Mouse (Mus musculus): ENCODE measurements around the gene Aqp3. TPM values are rescaled to one million over a fixed set of nuclear protein-coding genes. Genes with fewer than 3 reads are reported as not detected.

Aqp3 gene
- total RNA-seq, 2 experiments from 2014 or later, result not detected

- intact Hi-C loops (cut with DNase I), result no loop called here
- DNase-seq (ENCODE audit: extremely low spot score in 1 of 2, low spot score in 2 of 2), result no peak
- Histone ChIP-seq H3K4me3 (no peak overlapping the region), H3K27ac (no peak overlapping the region)
- TF ChIP-seq CTCF (IDR thresholded peaks at IDR 0.05), result no peak
These were observed 16.2 kb downstream of the Aqp3 start for GRCm38 (mm10) chr4:41081733-41082132.

- intact Hi-C loops (cut with DNase I), result no loop called here
These were observed 19.3 kb downstream of the Aqp3 start for GRCm38 (mm10) chr4:41078726-41079125.

GRCm38 (mm10) chr4:41074461-41074860 is 23.5 kb downstream of the Aqp3 start:
- DNase-seq (ENCODE audit: extremely low spot score in 1 of 2, low spot score in 2 of 2), result no peak
- no peak for TF ChIP-seq CTCF (IDR thresholded peaks at IDR 0.05)
- intact Hi-C loops (cut with DNase I), result no loop called here
- Histone ChIP-seq H3K27ac (no peak overlapping the region), H3K4me3 (no peak overlapping the region)

More at GRCm38 (mm10) chr4:41078726-41079125, 19.3 kb downstream of the Aqp3 start:
- Histone ChIP-seq H3K4me3 (no peak overlapping the region), H3K27ac (no peak overlapping the region)
- DNase-seq (ENCODE audit: extremely low spot score in 1 of 2, low spot score in 2 of 2), result no peak
- TF ChIP-seq CTCF (IDR thresholded peaks at IDR 0.05), result no peak

GRCm38 (mm10) chr4:41073008-41073817 is 24.8 kb downstream of the Aqp3 start:
- no peak for DNase-seq (ENCODE audit: extremely low spot score in 1 of 2, low spot score in 2 of 2)
- H3K27ac ChIP-seq, result no peak overlapping the region
- TF ChIP-seq CTCF (IDR thresholded peaks at IDR 0.05), result no peak
- intact Hi-C loops (cut with DNase I), result no loop called here
- H3K4me3 ChIP-seq, result no peak overlapping the region

- H3K27ac ChIP-seq, result no peak overlapping the region
- H3K4me3 ChIP-seq, result no peak overlapping the region
- DNase-seq (ENCODE audit: extremely low spot score in 1 of 2, low spot score in 2 of 2), result no peak
- intact Hi-C loops (cut with DNase I), result no loop called here
- TF ChIP-seq CTCF (IDR thresholded peaks at IDR 0.05), result no peak
These were observed 26.2 kb downstream of the Aqp3 start for GRCm38 (mm10) chr4:41071500-41072429.

- no peak overlapping the region for H3K27ac ChIP-seq
- no peak for TF ChIP-seq CTCF (IDR thresholded peaks at IDR 0.05)
- intact Hi-C loops (cut with DNase I), result no loop called here
- no peak overlapping the region for H3K4me3 ChIP-seq
- DNase-seq (ENCODE audit: extremely low spot score in 1 of 2, low spot score in 2 of 2), result no peak
These were observed 32.8 kb downstream of the Aqp3 start for GRCm38 (mm10) chr4:41065196-41065595.

- peak; percentile 52 for TF ChIP-seq CTCF (IDR thresholded peaks at IDR 0.05)
- no peak overlapping the region for H3K27ac ChIP-seq
- H3K4me3 ChIP-seq, result no peak overlapping the region
- no peak for DNase-seq (ENCODE audit: extremely low spot score in 1 of 2, low spot score in 2 of 2)
- intact Hi-C loops (cut with DNase I), result no loop called here
These were observed 33.9 kb downstream of the Aqp3 start for GRCm38 (mm10) chr4:41063894-41064673.

GRCm38 (mm10) chr4:41063351-41063750 is 34.6 kb downstream of the Aqp3 start:
- no peak for TF ChIP-seq CTCF (IDR thresholded peaks at IDR 0.05)
- H3K4me3 ChIP-seq, result no peak overlapping the region
- DNase-seq (ENCODE audit: extremely low spot score in 1 of 2, low spot score in 2 of 2), result no peak
- intact Hi-C loops (cut with DNase I), result no loop called here
- no peak overlapping the region for H3K27ac ChIP-seq

- H3K4me3 ChIP-seq, result no peak overlapping the region
- DNase-seq (ENCODE audit: extremely low spot score in 1 of 2, low spot score in 2 of 2), result no peak
- no peak overlapping the region for H3K27ac ChIP-seq
- intact Hi-C loops (cut with DNase I), result loop anchor here (10.0 kb wide), 2 partner anchors 337 to 647 kb away; no protein-coding TSS in a partner anchor
- TF ChIP-seq CTCF (IDR thresholded peaks at IDR 0.05), result no peak
These were observed 40.6 kb downstream of the Aqp3 start for GRCm38 (mm10) chr4:41057361-41057760.

- intact Hi-C loops (cut with DNase I), result loop anchor here (10.0 kb wide), 2 partner anchors 338 to 648 kb away; no protein-coding TSS in a partner anchor
- TF ChIP-seq CTCF (IDR thresholded peaks at IDR 0.05), result no peak
- no peak overlapping the region for H3K27ac ChIP-seq
- H3K4me3 ChIP-seq, result no peak overlapping the region
- DNase-seq (ENCODE audit: extremely low spot score in 1 of 2, low spot score in 2 of 2), result no peak
These were observed 41.1 kb downstream of the Aqp3 start for GRCm38 (mm10) chr4:41056742-41057332.

- intact Hi-C loops (cut with DNase I), result loop anchor here (10.0 kb wide), 2 partner anchors 339 to 649 kb away; no protein-coding TSS in a partner anchor
- TF ChIP-seq CTCF (IDR thresholded peaks at IDR 0.05), result no peak
These were observed 41.7 kb downstream of the Aqp3 start for GRCm38 (mm10) chr4:41056253-41056652.

More at GRCm38 (mm10) chr4:41056253-41056652, 41.7 kb downstream of the Aqp3 start:
- no peak for DNase-seq (ENCODE audit: extremely low spot score in 1 of 2, low spot score in 2 of 2)
- no peak overlapping the region for H3K27ac ChIP-seq
- H3K4me3 ChIP-seq, result no peak overlapping the region
